Mouse (Mus musculus) brown adipose tissue, adult 24 weeks (tissue): ENCODE data around the gene 1810013L24Rik. TPM values are rescaled to one million over a fixed set of nuclear protein-coding genes. Genes with fewer than 3 reads are reported as not detected.
A peak's percentile ranks its signal among the peaks of the same experiment; 100 is the strongest.
"Not testable (repeated sequence)": the region's sequence is repeated elsewhere in the genome, so short reads cannot be mapped to it uniquely, and the experiment has no call there.

Experiments
- H3K27ac ChIP-seq: fragments of 200-500 bp; replicated peaks from 2 replicates; pipeline ENCODE4 v1.5.1; 2012; ENCODE audit warnings: low read depth, mild to moderate bottlenecking, low read length
- H3K4me1 ChIP-seq: fragments of 200-500 bp; 2 replicates; pipeline ENCODE4 v1.6.1; 2012; ENCODE audit warnings: low read length, mixed read lengths; ENCODE audit not compliant: control insufficient read depth, insufficient read depth, insufficient read length
- H3K4me3 ChIP-seq: fragments of 200-500 bp; 2 replicates; pipeline ENCODE4 v1.5.1; 2012; ENCODE audit warnings: low read depth, mild to moderate bottlenecking, low read length, moderate library complexity; ENCODE audit not compliant: insufficient read depth
- polyA plus RNA-seq: library from polyadenylated mRNA; stranded (reverse); fragments of >200 nt; gene quantifications from 2 replicates; pipeline ENCODE4 v1.2.4, GENCODE M21; 2012; ENCODE audit not compliant: missing spikeins, insufficient read depth, insufficient read length

1810013L24Rik gene
- polyA plus RNA-seq, 1 experiment: 38.2 TPM

GRCm38 (mm10) chr16:8855143-8855542, 25.2 kb downstream of the 1810013L24Rik start:
- Histone ChIP-seq H3K27ac (no peak overlapping the region), H3K4me3 (no peak overlapping the region), H3K4me1 (peaks cover 6% of the 10 kb centered on the region)

- Histone ChIP-seq H3K4me3 (no peak overlapping the region), H3K27ac (no peak overlapping the region), H3K4me1 (peaks cover 6% of the 10 kb centered on the region)
These were observed 26.9 kb downstream of the 1810013L24Rik start for GRCm38 (mm10) chr16:8856820-8857219.

- Histone ChIP-seq H3K27ac (peak overlapping the region; percentile 45; the same call in 1 of the 2 replicates), H3K4me3 (no peak overlapping the region), H3K4me1 (peaks cover 12% of the 10 kb centered on the region)
These were observed 32.6 kb downstream of the 1810013L24Rik start for GRCm38 (mm10) chr16:8862336-8862987.

- Histone ChIP-seq H3K4me1 (peaks cover 12% of the 10 kb centered on the region), H3K27ac (peak overlapping the region; percentile 66), H3K4me3 (peak overlapping the region; percentile 39)
These were observed 34.3 kb downstream of the 1810013L24Rik start for GRCm38 (mm10) chr16:8864223-8864631.

- Histone ChIP-seq H3K27ac (no peak overlapping the region), H3K4me1 (peaks cover 8% of the 10 kb centered on the region), H3K4me3 (no peak overlapping the region)
These were observed 37.6 kb downstream of the 1810013L24Rik start for GRCm38 (mm10) chr16:8867406-8867955.

GRCm38 (mm10) chr16:8868506-8868905, 38.6 kb downstream of the 1810013L24Rik start:
- H3K27ac ChIP-seq: no peak overlapping the region
- no peak overlapping the region for H3K4me3 ChIP-seq
- H3K4me1 ChIP-seq: peaks cover 3% of the 10 kb centered on the region; the same call in 1 of the 2 replicates

GRCm38 (mm10) chr16:8869715-8870114, 39.8 kb downstream of the 1810013L24Rik start:
- no peak overlapping the region for H3K4me3 ChIP-seq
- no peak overlapping the region for H3K27ac ChIP-seq
- no peaks in the 10 kb centered on the region for H3K4me1 ChIP-seq

- Histone ChIP-seq H3K4me3 (no peak overlapping the region), H3K27ac (no peak overlapping the region), H3K4me1 (no peaks in the 10 kb centered on the region)
These were observed 41.5 kb downstream of the 1810013L24Rik start for GRCm38 (mm10) chr16:8871376-8871775.

- Histone ChIP-seq H3K27ac (no peak overlapping the region), H3K4me3 (no peak overlapping the region), H3K4me1 (no peaks in the 10 kb centered on the region)
These were observed 42.1 kb downstream of the 1810013L24Rik start for GRCm38 (mm10) chr16:8872019-8872418.

GRCm38 (mm10) chr16:8872486-8872885, 42.6 kb downstream of the 1810013L24Rik start:
- H3K27ac ChIP-seq: no peak overlapping the region
- H3K4me3 ChIP-seq: no peak overlapping the region
- no peaks in the 10 kb centered on the region for H3K4me1 ChIP-seq

- H3K27ac ChIP-seq: no peak overlapping the region
- no peaks in the 10 kb centered on the region for H3K4me1 ChIP-seq
- H3K4me3 ChIP-seq: no peak overlapping the region
These were observed 50.2 kb downstream of the 1810013L24Rik start for GRCm38 (mm10) chr16:8880076-8880475.

- Histone ChIP-seq H3K27ac (no peak overlapping the region), H3K4me1 (no peaks in the 10 kb centered on the region), H3K4me3 (peak overlapping the region; percentile 24; the same call in 1 of the 2 replicates)
These were observed 53.9 kb downstream of the 1810013L24Rik start for GRCm38 (mm10) chr16:8883674-8884241.

GRCm38 (mm10) chr16:8894214-8894613, 64.3 kb downstream of the 1810013L24Rik start:
- H3K4me1 ChIP-seq, H3K27ac ChIP-seq, H3K4me3 ChIP-seq: not testable (repeated sequence)

- no peak overlapping the region for H3K27ac ChIP-seq
- no peak overlapping the region for H3K4me3 ChIP-seq
- no peaks in the 10 kb centered on the region for H3K4me1 ChIP-seq
These were observed 65.4 kb downstream of the 1810013L24Rik start for GRCm38 (mm10) chr16:8895301-8895700.

GRCm38 (mm10) chr16:8906115-8906514, 76.2 kb downstream of the 1810013L24Rik start:
- H3K4me3 ChIP-seq, H3K27ac ChIP-seq, H3K4me1 ChIP-seq: not testable (repeated sequence)
